In genomic region chr11:79533950-79534690, GRCm38 (mm10) we compare ENCODE assay signal across 10 mouse cellular contexts. TPM values are rescaled to one million over a fixed set of nuclear protein-coding genes. Genes with fewer than 3 reads are reported as not detected.
DNase-seq lines count a peak whose midpoint lies in the region; ATAC-seq lines count a peak whose summit lies in the region.
"Had no signal": no experiment of that assay in that cellular context is flagged by ENCODE, and none has a peak within 500 bp of the region (broad histone marks: within the 10 kb centered on the region; RNA-seq: fewer than 3 reads in every experiment).

No protein-coding gene starts in this region.

- no peaks in the 10 kb centered on the region for H3K4me1 ChIP-seq in forebrain, embryonic 14.5 days (ENCODE audit: control insufficient read depth, insufficient read depth, low read length)
- H3K4me1 ChIP-seq in forebrain, embryonic 15.5 days = 0 out of 2 replicates have a peak, but pooled peaks cover 2% of the 10 kb centered on the region
- H3K4me1 ChIP-seq in midbrain, embryonic 11.5 days (ENCODE audit: control insufficient read depth, insufficient read depth, low read length) = peaks cover 5% of the 10 kb centered on the region
- H3K4me1 ChIP-seq in midbrain, embryonic 15.5 days = no peaks in the 10 kb centered on the region
- peaks cover 21% of the 10 kb centered on the region for H3K4me1 ChIP-seq in heart, embryonic 16.5 days (ENCODE audit: control insufficient read depth, insufficient read depth, low read length)
- 0 out of 2 replicates have a peak, but pooled peaks cover 4% of the 10 kb centered on the region for H3K4me1 ChIP-seq in stomach, embryonic 14.5 days (ENCODE audit: control insufficient read depth, insufficient read depth, low read length)
- H3K4me1 ChIP-seq: embryonic facial prominence, embryonic 12.5 days had no signal

- DNase-seq in forebrain, embryonic 14.5 days (ENCODE audit: low spot score) = peak; percentile 17
- no peak for DNase-seq in midbrain, embryonic 11.5 days (ENCODE audit: low spot score, missing footprints)
- DNase-seq in thymus, postnatal 0 days (ENCODE audit: low spot score) = no peak

- H3K4me2 ChIP-seq in forebrain, embryonic 14.5 days (ENCODE audit: low read length) = no peak overlapping the region
- no peak overlapping the region for H3K4me2 ChIP-seq in forebrain, embryonic 15.5 days (replicated peaks)
- H3K4me2 ChIP-seq in midbrain, embryonic 11.5 days = no peak overlapping the region
- no peak overlapping the region for H3K4me2 ChIP-seq in midbrain, embryonic 15.5 days
- no peak overlapping the region for H3K4me2 ChIP-seq in heart, embryonic 16.5 days (ENCODE audit: low read depth, low read length)
- H3K4me2 ChIP-seq in stomach, embryonic 14.5 days (replicated peaks; ENCODE audit: low read depth, low read length) = no peak overlapping the region
- H3K4me2 ChIP-seq: embryonic facial prominence, embryonic 12.5 days had no signal

- no peak overlapping the region for H3K4me3 ChIP-seq in forebrain, embryonic 14.5 days (ENCODE audit: low read depth, low read length)
- H3K4me3 ChIP-seq in forebrain, embryonic 15.5 days = no peak overlapping the region
- no peak overlapping the region for H3K4me3 ChIP-seq in midbrain, embryonic 11.5 days (ENCODE audit: low read depth, low read length)
- no peak overlapping the region for H3K4me3 ChIP-seq in midbrain, embryonic 15.5 days
- no peak overlapping the region for H3K4me3 ChIP-seq in heart, embryonic 16.5 days (ENCODE audit: low read length)
- H3K4me3 ChIP-seq in stomach, embryonic 14.5 days (ENCODE audit: low read depth, low read length) = no peak overlapping the region
- H3K4me3 ChIP-seq: embryonic facial prominence, embryonic 12.5 days had no signal

- H3K9me3 ChIP-seq in forebrain, embryonic 14.5 days (replicated peaks; ENCODE audit: control insufficient read depth, low read length) = no peaks in the 10 kb centered on the region
- H3K9me3 ChIP-seq in forebrain, embryonic 15.5 days = no peaks in the 10 kb centered on the region
- H3K9me3 ChIP-seq in midbrain, embryonic 11.5 days (ENCODE audit: control insufficient read depth, low read length) = no peaks in the 10 kb centered on the region
- H3K9me3 ChIP-seq in midbrain, embryonic 15.5 days = no peaks in the 10 kb centered on the region
- H3K9me3 ChIP-seq in heart, embryonic 16.5 days (replicated peaks; ENCODE audit: control insufficient read depth, low read length) = no peaks in the 10 kb centered on the region
- H3K9me3 ChIP-seq in stomach, embryonic 14.5 days (ENCODE audit: control insufficient read depth, low read depth, low read length) = no peaks in the 10 kb centered on the region
- H3K9me3 ChIP-seq: embryonic facial prominence, embryonic 12.5 days had no signal

- peaks cover 15% of the 10 kb centered on the region for H3K36me3 ChIP-seq in forebrain, embryonic 14.5 days (ENCODE audit: control insufficient read depth, insufficient read depth, low read length)
- peaks cover 8% of the 10 kb centered on the region; the same call in 1 of the 2 replicates for H3K36me3 ChIP-seq in forebrain, embryonic 15.5 days
- H3K36me3 ChIP-seq in midbrain, embryonic 11.5 days (ENCODE audit: control insufficient read depth, insufficient read depth, low read length) = 0 out of 2 replicates have a peak, but pooled peaks cover 3% of the 10 kb centered on the region
- H3K36me3 ChIP-seq in midbrain, embryonic 15.5 days (replicated peaks) = peaks cover 7% of the 10 kb centered on the region; the same call in 1 of the 2 replicates
- no peaks in the 10 kb centered on the region; the same call in 1 of the 2 replicates for H3K36me3 ChIP-seq in heart, embryonic 16.5 days (ENCODE audit: control insufficient read depth, insufficient read depth)
- peaks cover 6% of the 10 kb centered on the region; the same call in 1 of the 2 replicates for H3K36me3 ChIP-seq in stomach, embryonic 14.5 days (ENCODE audit: control insufficient read depth, insufficient read depth, low read length)

- no peak for ATAC-seq in forebrain, embryonic 14.5 days
- no peak for ATAC-seq in forebrain, embryonic 15.5 days (replicated peaks)
- no peak for ATAC-seq in midbrain, embryonic 11.5 days (ENCODE audit: low FRiP score)
- no peak for ATAC-seq in midbrain, embryonic 15.5 days (replicated peaks)
- ATAC-seq in heart, embryonic 16.5 days (replicated peaks; ENCODE audit: extremely low read depth, insufficient read depth, low FRiP score) = 0 out of 2 replicates have a peak, but pooled peaks have one; percentile 29
- peak; percentile 42; the same call in 1 of the 2 replicates for ATAC-seq in stomach, embryonic 14.5 days (ENCODE audit: insufficient number of reproducible peaks, insufficient read depth, low FRiP score, low read depth)
- no peak for ATAC-seq in erythroblast, adult 5-6 weeks (replicated peaks; ENCODE audit: low FRiP score, poor library complexity, severe bottlenecking)

- no peaks in the 10 kb centered on the region for H3K27me3 ChIP-seq in forebrain, embryonic 14.5 days (replicated peaks; ENCODE audit: control insufficient read depth, insufficient read depth, low read length)
- H3K27me3 ChIP-seq in forebrain, embryonic 15.5 days = no peaks in the 10 kb centered on the region
- no peaks in the 10 kb centered on the region for H3K27me3 ChIP-seq in midbrain, embryonic 11.5 days (ENCODE audit: control insufficient read depth, insufficient read depth, low read length)
- no peaks in the 10 kb centered on the region for H3K27me3 ChIP-seq in midbrain, embryonic 15.5 days (replicated peaks)
- no peaks in the 10 kb centered on the region for H3K27me3 ChIP-seq in heart, embryonic 16.5 days (ENCODE audit: control insufficient read depth, insufficient read depth, low read length)
- no peaks in the 10 kb centered on the region for H3K27me3 ChIP-seq in stomach, embryonic 14.5 days (ENCODE audit: control insufficient read depth, insufficient read depth, low read length)
- H3K27me3 ChIP-seq: embryonic facial prominence, embryonic 12.5 days had no signal

- 76% methylated on average over 8 of the region's 8 CpGs for WGBS in forebrain, embryonic 14.5 days
- 67% methylated on average over 8 of the region's 8 CpGs for WGBS in forebrain, embryonic 15.5 days
- 88% methylated on average over 8 of the region's 8 CpGs for WGBS in midbrain, embryonic 11.5 days
- 75% methylated on average over 8 of the region's 8 CpGs for WGBS in midbrain, embryonic 15.5 days
- WGBS in heart, embryonic 16.5 days = 63% methylated on average over 8 of the region's 8 CpGs
- WGBS in stomach, embryonic 14.5 days = 71% methylated on average over 8 of the region's 8 CpGs

- H3K27ac ChIP-seq in forebrain, embryonic 14.5 days (ENCODE audit: low read depth, low read length) = no peak overlapping the region
- H3K27ac ChIP-seq in forebrain, embryonic 15.5 days (replicated peaks) = no peak overlapping the region
- H3K27ac ChIP-seq in midbrain, embryonic 11.5 days (ENCODE audit: low read depth, low read length) = 0 out of 2 replicates have a peak overlapping the region, but pooled peaks have one; percentile 14
- H3K27ac ChIP-seq in midbrain, embryonic 15.5 days = no peak overlapping the region
- peak overlapping the region; percentile 32 for H3K27ac ChIP-seq in heart, embryonic 16.5 days (ENCODE audit: low read length)
- peak overlapping the region; percentile 73; the same call in 1 of the 2 replicates for H3K27ac ChIP-seq in stomach, embryonic 14.5 days (ENCODE audit: low read length)
- H3K27ac ChIP-seq: embryonic facial prominence, embryonic 12.5 days had no signal

- H3K9ac ChIP-seq in forebrain, embryonic 14.5 days (ENCODE audit: low read length) = no peak overlapping the region
- no peak overlapping the region for H3K9ac ChIP-seq in forebrain, embryonic 15.5 days (replicated peaks)
- no peak overlapping the region for H3K9ac ChIP-seq in midbrain, embryonic 11.5 days (ENCODE audit: low read length)
- H3K9ac ChIP-seq in midbrain, embryonic 15.5 days = no peak overlapping the region
- H3K9ac ChIP-seq in heart, embryonic 16.5 days (ENCODE audit: low read length) = no peak overlapping the region
- H3K9ac ChIP-seq in stomach, embryonic 14.5 days (replicated peaks; ENCODE audit: low read depth, low read length) = no peak overlapping the region
- H3K9ac ChIP-seq: embryonic facial prominence, embryonic 12.5 days had no signal

RNA-seq across cellular contexts. Expression of gene Evi2a, which starts 3.7 kb away (rescaled TPM):
- 1.9 and 2.8 TPM in 2 replicates for polyA plus RNA-seq in forebrain, embryonic 14.5 days (2014; fragmentation: Nextera tagmentation; extraction: Ambion mirVana)
- 2.2 and 3.9 TPM in 2 replicates for polyA plus RNA-seq in forebrain, embryonic 15.5 days (2015; fragmentation: Nextera tagmentation; extraction: Ambion mirVana)
- 3.0 and 4.6 TPM in 2 replicates for polyA plus RNA-seq in midbrain, embryonic 11.5 days (2014; fragmentation: Nextera tagmentation; extraction: Ambion mirVana)
- 2.9 and 3.3 TPM in 2 replicates for polyA plus RNA-seq in midbrain, embryonic 15.5 days (2015; fragmentation: Nextera tagmentation; extraction: Ambion mirVana)
- 1.8 and 3.5 TPM in 2 replicates for polyA plus RNA-seq in heart, embryonic 16.5 days (2015; fragmentation: Nextera tagmentation; extraction: Ambion mirVana)
- polyA plus RNA-seq in stomach, embryonic 14.5 days (2014; fragmentation: Nextera tagmentation; extraction: Ambion mirVana) = 4.0 and 5.6 TPM in 2 replicates
- 11.1 and 11.7 TPM in 2 replicates for polyA plus RNA-seq in thymus, postnatal 0 days (2015; fragmentation: Nextera tagmentation; extraction: Ambion mirVana)
- 25.9 and 29.2 TPM in 2 replicates for total RNA-seq in erythroblast, adult 5-6 weeks (2015; ENCODE audit: low replicate concordance)
- total RNA-seq in erythroblast, adult 5-6 weeks (2017; ENCODE audit: low replicate concordance) = 17.4 and 19.7 TPM in 2 replicates

RNA-seq across cellular contexts. Expression of gene Evi2, which starts 3.7 kb away (rescaled TPM):
- polyA plus RNA-seq in forebrain, embryonic 14.5 days (2014; fragmentation: Nextera tagmentation; extraction: Ambion mirVana) = 0.24 and 0.48 TPM in 2 replicates
- polyA plus RNA-seq in forebrain, embryonic 15.5 days (2015; fragmentation: Nextera tagmentation; extraction: Ambion mirVana) = 0.45 and 0.59 TPM in 2 replicates
- polyA plus RNA-seq in midbrain, embryonic 11.5 days (2014; fragmentation: Nextera tagmentation; extraction: Ambion mirVana) = 0.83 and 0.84 TPM in 2 replicates
- polyA plus RNA-seq in midbrain, embryonic 15.5 days (2015; fragmentation: Nextera tagmentation; extraction: Ambion mirVana) = 0.43 and 0.74 TPM in 2 replicates
- polyA plus RNA-seq in heart, embryonic 16.5 days (2015; fragmentation: Nextera tagmentation; extraction: Ambion mirVana) = 0.45 and 0.83 TPM in 2 replicates
- polyA plus RNA-seq in stomach, embryonic 14.5 days (2014; fragmentation: Nextera tagmentation; extraction: Ambion mirVana) = 1.5 and 2.2 TPM in 2 replicates
- polyA plus RNA-seq in thymus, postnatal 0 days (2015; fragmentation: Nextera tagmentation; extraction: Ambion mirVana) = 1.7 and 2.4 TPM in 2 replicates
- 27.2 and 37.9 TPM in 2 replicates for total RNA-seq in erythroblast, adult 5-6 weeks (2015; ENCODE audit: low replicate concordance)
- 2.9 and 4.3 TPM in 2 replicates for total RNA-seq in erythroblast, adult 5-6 weeks (2017; ENCODE audit: low replicate concordance)

RNA-seq across cellular contexts. Expression of gene Evi2b, which starts 10.6 kb away (rescaled TPM):
- polyA plus RNA-seq in forebrain, embryonic 14.5 days (2014; fragmentation: Nextera tagmentation; extraction: Ambion mirVana) = 0.24 TPM in 1 of 2 replicates, not detected in the other
- not detected in 2 replicates for polyA plus RNA-seq in forebrain, embryonic 15.5 days (2015; fragmentation: Nextera tagmentation; extraction: Ambion mirVana)
- 0.22 and 0.51 TPM in 2 replicates for polyA plus RNA-seq in midbrain, embryonic 11.5 days (2014; fragmentation: Nextera tagmentation; extraction: Ambion mirVana)
- polyA plus RNA-seq in midbrain, embryonic 15.5 days (2015; fragmentation: Nextera tagmentation; extraction: Ambion mirVana) = 0.14 TPM in 1 of 2 replicates, not detected in the other
- 1.2 and 2.0 TPM in 2 replicates for polyA plus RNA-seq in heart, embryonic 16.5 days (2015; fragmentation: Nextera tagmentation; extraction: Ambion mirVana)
- 0.42 and 1.3 TPM in 2 replicates for polyA plus RNA-seq in stomach, embryonic 14.5 days (2014; fragmentation: Nextera tagmentation; extraction: Ambion mirVana)
- polyA plus RNA-seq in thymus, postnatal 0 days (2015; fragmentation: Nextera tagmentation; extraction: Ambion mirVana) = 17.7 and 22.7 TPM in 2 replicates
- 87.4 and 139 TPM in 2 replicates for total RNA-seq in erythroblast, adult 5-6 weeks (2015; ENCODE audit: low replicate concordance)
- 22.6 and 43.6 TPM in 2 replicates for total RNA-seq in erythroblast, adult 5-6 weeks (2017; ENCODE audit: low replicate concordance)
- polyA plus RNA-seq: embryonic facial prominence, embryonic 12.5 days had no signal

RNA-seq across cellular contexts. Expression of gene Omg, which starts 30.2 kb away (rescaled TPM):
- polyA plus RNA-seq in forebrain, embryonic 14.5 days (2014; fragmentation: Nextera tagmentation; extraction: Ambion mirVana) = 3.4 and 4.4 TPM in 2 replicates
- polyA plus RNA-seq in forebrain, embryonic 15.5 days (2015; fragmentation: Nextera tagmentation; extraction: Ambion mirVana) = 2.3 and 3.0 TPM in 2 replicates
- polyA plus RNA-seq in midbrain, embryonic 11.5 days (2014; fragmentation: Nextera tagmentation; extraction: Ambion mirVana) = 1.9 TPM in 2 replicates
- 5.3 and 5.4 TPM in 2 replicates for polyA plus RNA-seq in midbrain, embryonic 15.5 days (2015; fragmentation: Nextera tagmentation; extraction: Ambion mirVana)
- 0.06 and 0.08 TPM in 2 replicates for polyA plus RNA-seq in heart, embryonic 16.5 days (2015; fragmentation: Nextera tagmentation; extraction: Ambion mirVana)
- 0.56 and 0.62 TPM in 2 replicates for polyA plus RNA-seq in stomach, embryonic 14.5 days (2014; fragmentation: Nextera tagmentation; extraction: Ambion mirVana)
- polyA plus RNA-seq in thymus, postnatal 0 days (2015; fragmentation: Nextera tagmentation; extraction: Ambion mirVana) = 0.19 and 0.25 TPM in 2 replicates
- total RNA-seq in erythroblast, adult 5-6 weeks (2015; ENCODE audit: low replicate concordance) = not detected in 2 replicates
- not detected in 2 replicates for total RNA-seq in erythroblast, adult 5-6 weeks (2017; ENCODE audit: low replicate concordance)
- polyA plus RNA-seq: liver, embryonic 16.5 days had no signal

RNA-seq across cellular contexts. Expression of gene Rab11fip4, which starts 56.9 kb away (rescaled TPM):
- 13.2 and 16.6 TPM in 2 replicates for polyA plus RNA-seq in forebrain, embryonic 14.5 days (2014; fragmentation: Nextera tagmentation; extraction: Ambion mirVana)
- 25.6 TPM in 2 replicates for polyA plus RNA-seq in forebrain, embryonic 15.5 days (2015; fragmentation: Nextera tagmentation; extraction: Ambion mirVana)
- polyA plus RNA-seq in midbrain, embryonic 11.5 days (2014; fragmentation: Nextera tagmentation; extraction: Ambion mirVana) = 13.5 and 14.1 TPM in 2 replicates
- polyA plus RNA-seq in midbrain, embryonic 15.5 days (2015; fragmentation: Nextera tagmentation; extraction: Ambion mirVana) = 29.5 and 32.9 TPM in 2 replicates
- 1.7 and 2.7 TPM in 2 replicates for polyA plus RNA-seq in heart, embryonic 16.5 days (2015; fragmentation: Nextera tagmentation; extraction: Ambion mirVana)
- 1.9 and 3.0 TPM in 2 replicates for polyA plus RNA-seq in stomach, embryonic 14.5 days (2014; fragmentation: Nextera tagmentation; extraction: Ambion mirVana)
- 8.4 and 8.6 TPM in 2 replicates for polyA plus RNA-seq in thymus, postnatal 0 days (2015; fragmentation: Nextera tagmentation; extraction: Ambion mirVana)
- 1.0 and 1.5 TPM in 2 replicates for total RNA-seq in erythroblast, adult 5-6 weeks (2015; ENCODE audit: low replicate concordance)
- 2.5 and 2.9 TPM in 2 replicates for total RNA-seq in erythroblast, adult 5-6 weeks (2017; ENCODE audit: low replicate concordance)

Comparison
In these comparisons a context has a peak if more than half of its experiments do, and no peak if none do; other contexts are left out.
1. H3K27ac ChIP-seq: peak in midbrain, embryonic 11.5 days (single experiment), heart, embryonic 16.5 days (single experiment) and stomach, embryonic 14.5 days (single experiment); none in forebrain, embryonic 14.5 days (single experiment), forebrain, embryonic 15.5 days (single experiment) and midbrain, embryonic 15.5 days (single experiment).
2. ATAC-seq: peak in heart, embryonic 16.5 days (single experiment) and stomach, embryonic 14.5 days (single experiment); none in forebrain, embryonic 14.5 days (single experiment), forebrain, embryonic 15.5 days (single experiment), midbrain, embryonic 11.5 days (single experiment), midbrain, embryonic 15.5 days (single experiment) and erythroblast, adult 5-6 weeks (single experiment).